In the genomic region with DNA sequence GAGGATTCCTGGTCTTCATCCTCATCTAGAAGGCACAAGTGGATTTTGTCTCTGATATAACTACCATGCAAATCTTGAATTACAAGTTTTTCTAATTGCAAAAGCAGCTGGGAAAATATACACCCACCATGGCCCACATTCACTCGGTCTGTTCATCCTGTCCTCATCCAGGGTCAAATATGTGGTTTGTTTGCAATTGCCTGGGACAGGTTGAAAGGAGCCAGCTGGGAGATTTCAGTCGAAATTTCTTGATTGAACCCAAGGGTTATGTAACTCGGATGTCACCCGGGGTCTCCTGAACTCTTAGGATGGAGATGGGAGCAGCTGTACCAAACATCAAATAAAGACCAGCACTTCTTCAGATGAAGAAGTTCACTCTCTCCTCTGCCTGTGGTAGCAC, we compare ENCODE assay signal across 24 mouse cellular contexts. TPM values are rescaled to one million over a fixed set of nuclear protein-coding genes. Genes with fewer than 3 reads are reported as not detected.
"Had no signal": no experiment of that assay in that cellular context is flagged by ENCODE, and none has a peak within 500 bp of the region (broad histone marks: within the 10 kb centered on the region; RNA-seq: fewer than 3 reads in every experiment).

No protein-coding gene starts in this region.

- H3K27me3 ChIP-seq: kidney, embryonic 15.5 days; liver, embryonic 13.5 days; lung, embryonic 15.5 days; megakaryocyte, embryonic 14.5 days; midbrain, embryonic 13.5 days; neural tube, embryonic 13.5 days had no signal

- H3K4me3 ChIP-seq: kidney, embryonic 15.5 days; layer of hippocampus, adult 2 months; left cerebral cortex, adult 2 months; liver, embryonic 13.5 days; lung, embryonic 15.5 days; megakaryocyte, embryonic 14.5 days; midbrain, embryonic 10.5 days; midbrain, embryonic 13.5 days; myocyte; neural tube, embryonic 13.5 days had no signal

- H3K4me2 ChIP-seq: kidney, embryonic 15.5 days; liver, embryonic 13.5 days; lung, embryonic 15.5 days; midbrain, embryonic 13.5 days; neural tube, embryonic 13.5 days had no signal

- ATAC-seq: intestine, embryonic 16.5 days; midbrain, embryonic 13.5 days; midbrain, embryonic 16.5 days had no signal

- DNase-seq: kidney, adult 8-10 months; kidney, postnatal 25 days; layer of hippocampus, adult 9-11 months; liver, embryonic 13.5 days; retina, postnatal 1 day; right cerebral cortex, postnatal 25 days; thymus, adult 18-20 months; thymus, postnatal 36 days had no signal

- H3K36me3 ChIP-seq: kidney, embryonic 15.5 days; liver, embryonic 13.5 days; lung, embryonic 15.5 days; midbrain, embryonic 10.5 days; midbrain, embryonic 13.5 days; neural tube, embryonic 13.5 days had no signal

- H3K9me3 ChIP-seq: kidney, embryonic 15.5 days; liver, embryonic 13.5 days; lung, embryonic 15.5 days; midbrain, embryonic 10.5 days; midbrain, embryonic 13.5 days; neural tube, embryonic 13.5 days had no signal

- H3K9ac ChIP-seq: kidney, embryonic 15.5 days; liver, embryonic 13.5 days; lung, embryonic 15.5 days; midbrain, embryonic 13.5 days; neural tube, embryonic 13.5 days had no signal

- H3K27ac ChIP-seq: kidney, embryonic 15.5 days; layer of hippocampus, adult 2 months; left cerebral cortex, adult 2 months; liver, embryonic 13.5 days; lung, embryonic 15.5 days; midbrain, embryonic 10.5 days; midbrain, embryonic 13.5 days; neural tube, embryonic 13.5 days had no signal

- H3K4me1 ChIP-seq: liver, embryonic 13.5 days; megakaryocyte, embryonic 14.5 days; midbrain, embryonic 10.5 days; midbrain, embryonic 13.5 days; neural tube, embryonic 13.5 days had no signal

RNA-seq across cellular contexts. Expression of a gene that starts 46.5 kb away (rescaled TPM):
- total RNA-seq: left cerebral cortex, adult 2 months; liver, adult 2 months; neutrophil, adult 5-6 weeks had no signal
- polyA plus RNA-seq: large intestine, adult 2 months; liver, adult 2 months; liver, embryonic 13.5 days; liver, embryonic 16.5 days; midbrain, embryonic 10.5 days; myocyte; spleen, adult 2 months had no signal
